Mouse (Mus musculus): Measurements from ENCODE around the gene Timp3. TPM values are rescaled to one million over a fixed set of nuclear protein-coding genes. Genes with fewer than 3 reads are reported as not detected.
A peak's percentile ranks its signal among the peaks of the same experiment; 100 is the strongest.
"Not testable (repeated sequence)": the region's sequence is repeated elsewhere in the genome, so short reads cannot be mapped to it uniquely, and the experiment has no call there.

Gene Timp3
- total RNA-seq, 2 experiments from 2014 or later = 0.04 to 0.27 TPM

- ATAC-seq (replicated peaks; ENCODE audit: poor library complexity) = no peak
Observed at GRCm38 (mm10) chr10:86345645-86346044, 45.5 kb downstream of the Timp3 start.

- no peak for ATAC-seq (replicated peaks; ENCODE audit: poor library complexity)
Observed at GRCm38 (mm10) chr10:86346235-86346840, 46.2 kb downstream of the Timp3 start.

- 0 out of 2 replicates have a peak, but pooled peaks have one; percentile 17 for ATAC-seq (replicated peaks; ENCODE audit: poor library complexity)
Observed at GRCm38 (mm10) chr10:86351287-86351686, 51.1 kb downstream of the Timp3 start.

- no peak for ATAC-seq (replicated peaks; ENCODE audit: poor library complexity)
Observed at GRCm38 (mm10) chr10:86352521-86352920, 52.3 kb downstream of the Timp3 start.

GRCm38 (mm10) chr10:86356819-86357563 is 56.8 kb downstream of the Timp3 start:
- ATAC-seq (replicated peaks; ENCODE audit: poor library complexity) = peak; percentile 95

- no peak for ATAC-seq (replicated peaks; ENCODE audit: poor library complexity)
Observed at GRCm38 (mm10) chr10:86358307-86358975, 58.3 kb downstream of the Timp3 start.

GRCm38 (mm10) chr10:86359208-86359607 is 59.0 kb downstream of the Timp3 start:
- ATAC-seq (replicated peaks; ENCODE audit: poor library complexity) = no peak

GRCm38 (mm10) chr10:86359699-86360098 is 59.5 kb downstream of the Timp3 start:
- ATAC-seq (replicated peaks; ENCODE audit: poor library complexity) = no peak

- ATAC-seq (replicated peaks; ENCODE audit: poor library complexity) = no peak
Observed at GRCm38 (mm10) chr10:86363669-86364309, 63.6 kb downstream of the Timp3 start.

GRCm38 (mm10) chr10:86365632-86366092 is 65.5 kb downstream of the Timp3 start:
- peak; percentile 11; the same call in 1 of the 2 replicates for ATAC-seq (replicated peaks; ENCODE audit: poor library complexity)

GRCm38 (mm10) chr10:86367346-86367745 is 67.2 kb downstream of the Timp3 start:
- ATAC-seq (replicated peaks; ENCODE audit: poor library complexity) = no peak

- no peak for ATAC-seq (replicated peaks; ENCODE audit: poor library complexity)
Observed at GRCm38 (mm10) chr10:86368811-86369210, 68.6 kb downstream of the Timp3 start.

GRCm38 (mm10) chr10:86369346-86369745 is 69.2 kb downstream of the Timp3 start:
- no peak for ATAC-seq (replicated peaks; ENCODE audit: poor library complexity)

- ATAC-seq (replicated peaks; ENCODE audit: poor library complexity) = no peak
Observed at GRCm38 (mm10) chr10:86371561-86371960, 71.4 kb downstream of the Timp3 start.

GRCm38 (mm10) chr10:86374061-86374460 is 73.9 kb downstream of the Timp3 start:
- ATAC-seq (replicated peaks; ENCODE audit: poor library complexity) = no peak

GRCm38 (mm10) chr10:86375903-86376302 is 75.7 kb downstream of the Timp3 start:
- ATAC-seq (replicated peaks; ENCODE audit: poor library complexity) = no peak

- no peak for ATAC-seq (replicated peaks; ENCODE audit: poor library complexity)
Observed at GRCm38 (mm10) chr10:86376392-86377185, 76.4 kb downstream of the Timp3 start.

GRCm38 (mm10) chr10:86378803-86379202 is 78.6 kb downstream of the Timp3 start:
- ATAC-seq (replicated peaks; ENCODE audit: poor library complexity) = not testable (repeated sequence)

GRCm38 (mm10) chr10:86380626-86381025 is 80.5 kb downstream of the Timp3 start:
- ATAC-seq (replicated peaks; ENCODE audit: poor library complexity) = no peak

- no peak for ATAC-seq (replicated peaks; ENCODE audit: poor library complexity)
Observed at GRCm38 (mm10) chr10:86381150-86381921, 81.2 kb downstream of the Timp3 start.
